Mouse (Mus musculus) hindbrain, embryonic 13.5 days (tissue): Measurements from ENCODE around the gene Prdm16. TPM values are rescaled to one million over a fixed set of nuclear protein-coding genes. Genes with fewer than 3 reads are reported as not detected.

ENCODE experiments used
- ATAC-seq: fragments of 200-750 bp; cut with Nextera tagmentation; 2 replicates; pipeline ENCODE4 v1.8.0; 2017; ENCODE audit warnings: moderate TSS enrichment; ENCODE audit not compliant: low FRiP score
- H3K27ac ChIP-seq: fragments of 300-500 bp; sonication (generic); 2 replicates; pipeline ENCODE4 v1.5.1; 2015; ENCODE audit warnings: inconsistent platforms, mild to moderate bottlenecking, moderate library complexity
- H3K27me3 ChIP-seq: fragments of 300-500 bp; sonication (generic); 2 replicates; pipeline ENCODE4 v1.6.1; 2015; ENCODE audit warnings: mild to moderate bottlenecking, inconsistent platforms
- H3K36me3 ChIP-seq: fragments of 300-500 bp; sonication (generic); 2 replicates; pipeline ENCODE4 v1.6.1; 2015; ENCODE audit warnings: mild to moderate bottlenecking, inconsistent platforms
- H3K4me1 ChIP-seq: fragments of 300-500 bp; sonication (generic); replicated peaks from 2 replicates; pipeline ENCODE4 v1.6.1; 2015; ENCODE audit warnings: inconsistent platforms
- H3K4me2 ChIP-seq: fragments of 300-500 bp; sonication (generic); 2 replicates; pipeline ENCODE4 v1.6.1; 2015; ENCODE audit warnings: inconsistent platforms, mild to moderate bottlenecking, moderate library complexity
- H3K4me3 ChIP-seq: fragments of 300-500 bp; sonication (generic); 2 replicates; pipeline ENCODE4 v1.5.1; 2015; ENCODE audit warnings: mild to moderate bottlenecking, inconsistent platforms
- H3K9ac ChIP-seq: fragments of 300-500 bp; sonication (generic); 2 replicates; pipeline ENCODE4 v1.6.1; 2015; ENCODE audit warnings: mild to moderate bottlenecking, inconsistent platforms
- H3K9me3 ChIP-seq: fragments of 300-500 bp; sonication (generic); 2 replicates; pipeline ENCODE4 v1.6.1; 2016; ENCODE audit warnings: inconsistent platforms
- WGBS: fragments of 180-500 bp; shearing (Covaris S2); methylation state at CpG from one replicate; pipeline ENCODE4 v1.1.7; 2015; 5-methylcytosine and 5-hydroxymethylcytosine counted together
- polyA plus RNA-seq: library from polyadenylated mRNA; unstranded; fragments of >200 nt; fragmentation: Nextera tagmentation; extraction: Ambion mirVana; gene quantifications from 2 replicates; pipeline ENCODE4 v1.2.1, GENCODE M21; 2015

Gene Prdm16
- polyA plus RNA-seq, 1 experiment from 2014 or later: 17.2 TPM

DNA sequence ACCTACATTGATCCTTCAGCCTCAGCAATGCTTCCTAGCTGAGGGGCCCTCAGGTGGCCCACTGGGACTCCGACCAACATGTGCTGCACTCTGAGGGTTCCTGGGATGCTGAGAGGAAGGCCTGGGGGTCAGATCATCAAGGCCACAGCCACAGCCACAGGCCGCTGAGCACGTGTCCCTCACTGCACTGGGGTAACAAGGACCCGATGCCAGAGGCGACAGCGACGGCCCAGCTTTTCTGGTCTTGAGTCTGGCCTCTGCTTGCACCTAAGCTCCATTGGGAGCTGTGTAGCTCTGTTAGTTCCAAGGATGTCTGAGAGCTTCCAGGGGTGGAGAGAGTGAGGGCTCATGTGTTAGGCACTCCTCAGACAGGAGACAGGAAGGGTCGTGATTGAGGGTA lies 265.8 kb downstream of the Prdm16 start:
- no peak overlapping the region for H3K4me3 ChIP-seq
- WGBS: 77% methylated on average over 8 of the region's 8 CpGs
- no peaks in the 10 kb centered on the region for H3K36me3 ChIP-seq
- no peak overlapping the region for H3K9ac ChIP-seq
- H3K4me2 ChIP-seq: no peak overlapping the region
- peaks cover 20% of the 10 kb centered on the region for H3K4me1 ChIP-seq
- ATAC-seq: no peak
- no peak overlapping the region for H3K27ac ChIP-seq
- H3K27me3 ChIP-seq: peaks cover 24% of the 10 kb centered on the region; the same call in 1 of the 2 replicates
- H3K9me3 ChIP-seq: no peaks in the 10 kb centered on the region

DNA sequence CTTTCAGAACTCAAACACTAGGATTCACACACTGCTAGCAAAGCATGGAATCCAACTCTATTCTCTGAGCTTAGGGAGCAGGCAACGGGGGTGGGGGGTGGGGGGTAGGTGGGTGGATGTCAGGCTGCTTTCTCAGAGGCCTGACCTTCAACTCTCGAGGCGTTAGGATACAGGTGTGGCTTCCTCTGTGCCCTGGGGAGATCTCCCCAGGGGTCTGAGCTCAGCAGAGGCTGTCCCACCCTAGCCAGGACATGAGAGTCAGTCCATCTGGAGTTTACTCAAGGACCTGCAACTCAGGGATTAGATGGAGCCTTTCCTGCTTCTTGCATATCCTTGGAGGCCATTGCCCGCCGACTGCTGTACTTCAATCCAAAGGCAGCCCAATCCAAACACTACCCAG lies 267.6 kb downstream of the Prdm16 start:
- ATAC-seq: no peak
- WGBS: 82% methylated on average over 5 of the region's 5 CpGs
- H3K4me1 ChIP-seq: peaks cover 24% of the 10 kb centered on the region

DNA sequence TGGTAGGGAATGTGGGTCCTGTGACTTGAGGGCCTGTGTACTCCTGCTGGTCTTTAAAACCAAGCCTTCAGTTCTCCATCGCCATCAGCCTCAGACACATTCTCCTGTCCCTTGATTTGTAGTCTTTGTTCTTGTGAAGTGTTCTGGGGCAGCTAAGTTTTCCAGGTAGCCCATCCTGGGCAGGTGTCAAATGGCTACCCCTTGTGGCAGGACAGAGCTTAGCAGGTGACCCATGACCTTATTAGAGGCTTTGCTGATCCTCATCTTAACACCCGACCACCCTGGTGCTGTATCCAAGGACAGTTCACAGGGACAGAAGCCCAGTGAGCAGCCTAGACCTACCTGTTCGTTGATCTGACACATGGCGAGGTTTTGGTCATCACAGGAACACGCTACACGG lies 269.8 kb downstream of the Prdm16 start:
- H3K9me3 ChIP-seq: no peaks in the 10 kb centered on the region
- H3K27me3 ChIP-seq: peaks cover 27% of the 10 kb centered on the region
- no peak for ATAC-seq
- WGBS: 89% methylated on average over 6 of the region's 6 CpGs
- H3K4me2 ChIP-seq: no peak overlapping the region
- H3K9ac ChIP-seq: no peak overlapping the region
- H3K4me1 ChIP-seq: peaks cover 19% of the 10 kb centered on the region
- H3K4me3 ChIP-seq: no peak overlapping the region
- no peaks in the 10 kb centered on the region for H3K36me3 ChIP-seq
- H3K27ac ChIP-seq: no peak overlapping the region; the same call in 1 of the 2 replicates

More for the DNA sequence above, 267.6 kb downstream of the Prdm16 start:
- H3K27ac ChIP-seq: no peak overlapping the region
- H3K36me3 ChIP-seq: no peaks in the 10 kb centered on the region
- H3K9ac ChIP-seq: no peak overlapping the region
- H3K27me3 ChIP-seq: peaks cover 24% of the 10 kb centered on the region; the same call in 1 of the 2 replicates
- H3K4me3 ChIP-seq: no peak overlapping the region
- no peaks in the 10 kb centered on the region for H3K9me3 ChIP-seq
- no peak overlapping the region for H3K4me2 ChIP-seq

DNA sequence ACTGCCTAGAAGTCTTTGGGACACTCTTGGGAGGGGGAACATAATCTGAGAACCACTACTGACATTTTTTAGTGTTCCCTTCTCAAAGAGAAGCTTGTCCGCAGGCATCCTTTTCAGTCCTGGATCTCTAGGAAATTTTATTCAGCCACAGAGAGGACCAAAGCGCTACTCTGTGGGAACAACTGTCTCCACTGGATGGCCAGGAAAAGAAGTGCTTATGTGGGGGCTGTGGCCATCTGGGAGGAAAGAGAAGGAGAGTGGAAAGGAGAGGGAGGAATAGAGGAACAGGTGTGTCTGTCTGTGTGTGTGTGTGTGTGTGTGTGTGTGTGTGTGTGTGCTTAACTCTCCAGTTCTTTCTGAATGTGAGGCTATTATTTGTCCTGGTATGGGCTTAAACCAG lies 271.9 kb downstream of the Prdm16 start:
- H3K27me3 ChIP-seq: peaks cover 20% of the 10 kb centered on the region
- peaks cover 14% of the 10 kb centered on the region for H3K4me1 ChIP-seq
- no peaks in the 10 kb centered on the region for H3K9me3 ChIP-seq
- H3K4me3 ChIP-seq: no peak overlapping the region
- no peak overlapping the region for H3K27ac ChIP-seq
- H3K9ac ChIP-seq: no peak overlapping the region
- ATAC-seq: no peak
- no peak overlapping the region for H3K4me2 ChIP-seq
- WGBS: 89% methylated on average over 2 of the region's 2 CpGs
- no peaks in the 10 kb centered on the region for H3K36me3 ChIP-seq

DNA sequence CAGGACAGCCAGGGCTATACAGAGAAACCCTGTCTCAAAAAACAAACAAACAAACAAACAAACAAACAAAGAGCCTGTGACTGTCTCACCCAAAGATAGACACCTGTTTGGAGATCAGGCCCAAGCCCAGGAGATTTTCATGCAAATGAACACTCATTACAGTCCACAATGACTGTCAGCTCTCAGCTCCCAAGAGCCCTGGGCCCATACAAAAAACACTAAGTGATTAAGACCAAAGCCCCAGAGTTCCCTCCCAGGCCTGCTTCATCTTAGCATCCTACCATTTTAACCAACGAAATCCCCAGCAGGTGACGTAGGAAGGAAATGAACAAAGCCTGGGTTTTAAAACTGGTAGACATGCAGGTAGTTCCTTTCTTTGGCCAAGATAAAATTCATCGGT lies 275.8 kb downstream of the Prdm16 start:
- no peak for ATAC-seq
- Histone ChIP-seq H3K4me2 (no peak overlapping the region), H3K4me3 (no peak overlapping the region), H3K9ac (no peak overlapping the region), H3K27me3 (peaks cover 24% of the 10 kb centered on the region), H3K4me1 (peaks cover 15% of the 10 kb centered on the region; the same call in 1 of the 2 replicates), H3K9me3 (no peaks in the 10 kb centered on the region), H3K36me3 (no peaks in the 10 kb centered on the region), H3K27ac (no peak overlapping the region)
- 76% methylated on average over 3 of the region's 3 CpGs for WGBS

DNA sequence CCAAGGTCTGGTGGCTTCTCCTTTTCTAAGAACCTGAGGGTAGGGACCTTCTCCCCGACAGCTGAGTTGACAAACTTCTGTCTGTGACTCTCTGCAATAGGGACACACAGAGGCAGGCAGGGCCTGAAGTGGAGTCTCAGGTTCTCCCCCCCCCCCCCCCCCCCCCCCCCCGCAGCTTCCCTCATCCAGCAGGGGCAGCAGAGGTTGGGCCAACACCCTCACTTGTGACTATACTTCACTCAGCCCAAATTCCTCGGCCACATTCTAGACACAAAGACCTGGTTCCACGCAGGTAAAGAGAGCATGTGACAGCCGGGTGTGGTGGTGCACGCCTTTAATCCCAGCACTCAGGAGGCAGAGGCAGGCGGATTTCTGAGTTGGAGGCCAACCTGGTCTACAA lies 276.2 kb downstream of the Prdm16 start:
- Histone ChIP-seq H3K9ac (no peak overlapping the region), H3K27me3 (peaks cover 24% of the 10 kb centered on the region), H3K27ac (no peak overlapping the region), H3K4me1 (peaks cover 11% of the 10 kb centered on the region; the same call in 1 of the 2 replicates), H3K4me2 (no peak overlapping the region), H3K4me3 (no peak overlapping the region), H3K36me3 (no peaks in the 10 kb centered on the region), H3K9me3 (no peaks in the 10 kb centered on the region)
- ATAC-seq: no peak
- 84% methylated on average over 6 of the region's 7 CpGs for WGBS

DNA sequence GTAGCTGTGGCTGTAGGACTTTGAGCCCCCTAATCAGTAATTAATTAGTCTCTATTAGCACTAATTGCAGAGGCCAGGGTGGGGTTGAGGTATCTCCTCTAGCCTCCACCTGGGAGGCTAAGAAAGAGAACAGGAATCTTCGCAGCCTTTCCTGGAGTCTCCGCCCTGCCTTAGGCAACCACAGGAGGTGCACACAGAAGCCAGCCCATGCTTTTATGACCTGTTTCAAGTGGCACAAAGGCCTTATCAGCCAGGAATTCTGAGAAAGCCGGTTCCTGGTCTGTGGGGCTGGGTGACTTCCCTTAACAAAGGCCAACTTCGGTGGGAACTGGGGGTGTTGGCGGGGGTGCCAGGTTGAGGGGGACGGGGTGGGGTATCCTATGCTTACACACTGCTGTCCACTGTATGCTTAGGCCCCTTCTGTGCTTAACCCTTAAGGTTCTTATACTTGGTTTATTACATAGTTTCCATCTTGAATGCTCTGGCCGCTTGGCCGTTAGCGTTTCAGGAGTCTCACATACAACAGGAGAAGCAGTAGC lies 276.8 kb downstream of the Prdm16 start:
- peaks cover 11% of the 10 kb centered on the region; the same call in 1 of the 2 replicates for H3K4me1 ChIP-seq
- no peak for ATAC-seq
- peaks cover 24% of the 10 kb centered on the region for H3K27me3 ChIP-seq
- H3K36me3 ChIP-seq: no peaks in the 10 kb centered on the region
- no peak overlapping the region for H3K4me3 ChIP-seq
- no peak overlapping the region for H3K27ac ChIP-seq
- H3K4me2 ChIP-seq: no peak overlapping the region
- no peaks in the 10 kb centered on the region for H3K9me3 ChIP-seq
- 81% methylated on average over 9 of the region's 9 CpGs for WGBS
- no peak overlapping the region for H3K9ac ChIP-seq

DNA sequence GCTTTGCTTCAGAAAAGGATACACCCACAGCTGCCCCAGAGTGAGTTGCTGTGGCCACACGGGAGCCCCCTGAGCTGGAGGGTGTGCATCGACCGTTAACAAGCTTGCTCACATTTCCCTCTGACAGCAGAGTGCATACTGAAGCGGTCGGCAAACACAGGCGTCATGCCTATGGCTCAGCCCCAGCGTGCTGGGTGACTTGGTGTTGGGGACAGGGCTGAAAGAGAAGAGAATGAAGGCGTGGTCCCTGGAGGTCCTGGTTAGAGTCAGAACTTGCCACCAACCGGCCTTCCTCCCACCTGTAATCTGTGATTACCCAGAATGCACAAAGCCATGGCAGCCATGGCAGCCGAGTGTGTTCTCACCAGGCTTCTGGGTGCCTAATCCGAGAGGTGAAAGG lies 277.9 kb downstream of the Prdm16 start:
- 67% methylated on average over 11 of the region's 11 CpGs for WGBS
- Histone ChIP-seq H3K9me3 (no peaks in the 10 kb centered on the region), H3K9ac (no peak overlapping the region), H3K4me3 (no peak overlapping the region), H3K36me3 (no peaks in the 10 kb centered on the region), H3K27me3 (peaks cover 24% of the 10 kb centered on the region), H3K4me1 (peaks cover 11% of the 10 kb centered on the region; the same call in 1 of the 2 replicates), H3K4me2 (no peak overlapping the region), H3K27ac (no peak overlapping the region)
- ATAC-seq: no peak

DNA sequence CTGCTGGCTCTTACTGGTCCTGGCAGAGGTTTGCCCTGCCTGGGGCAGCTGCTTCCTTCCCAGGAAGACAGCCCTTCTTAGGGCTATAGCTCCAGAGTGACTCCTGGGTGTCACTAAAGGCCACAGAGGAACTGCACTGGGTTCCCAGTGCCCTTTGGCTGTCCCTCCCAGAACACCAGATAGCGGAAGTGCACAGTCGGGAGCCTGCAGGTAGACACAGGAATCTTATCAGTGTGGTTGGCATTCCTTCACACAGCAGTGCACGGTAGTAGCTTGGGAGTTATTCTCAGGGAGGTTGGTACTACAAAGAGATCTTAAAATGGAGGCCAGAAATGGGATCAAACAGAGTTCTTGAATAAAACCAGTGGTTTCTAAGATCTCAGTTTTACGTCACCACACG lies 278.3 kb downstream of the Prdm16 start:
- no peak overlapping the region for H3K4me3 ChIP-seq
- peaks cover 11% of the 10 kb centered on the region; the same call in 1 of the 2 replicates for H3K4me1 ChIP-seq
- H3K27me3 ChIP-seq: peaks cover 25% of the 10 kb centered on the region; the same call in 1 of the 2 replicates
- H3K9me3 ChIP-seq: no peaks in the 10 kb centered on the region
- no peaks in the 10 kb centered on the region for H3K36me3 ChIP-seq
- ATAC-seq: no peak
- no peak overlapping the region for H3K27ac ChIP-seq
- H3K4me2 ChIP-seq: no peak overlapping the region
- no peak overlapping the region for H3K9ac ChIP-seq
- WGBS: 86% methylated on average over 5 of the region's 5 CpGs

DNA sequence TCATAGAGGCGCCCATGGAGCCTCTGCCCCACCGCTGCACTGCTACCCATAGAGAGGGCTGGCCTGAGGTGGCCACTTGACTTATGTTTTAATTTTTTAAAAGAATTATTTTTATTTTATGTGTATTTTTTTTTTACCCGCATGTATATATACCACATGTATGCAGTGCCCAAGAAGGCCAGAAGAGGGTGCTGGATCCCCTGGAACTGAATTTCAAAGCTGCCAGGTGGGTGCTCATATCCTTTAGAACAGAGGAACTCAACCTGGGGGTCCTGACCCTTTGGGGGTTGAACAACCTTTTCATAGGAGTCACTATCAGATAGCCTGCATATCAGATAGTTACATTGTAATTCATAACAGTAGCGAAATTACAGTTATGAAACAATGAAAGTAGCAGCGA lies 281.3 kb downstream of the Prdm16 start:
- H3K9ac ChIP-seq: no peak overlapping the region
- peaks cover 27% of the 10 kb centered on the region for H3K27me3 ChIP-seq
- 98% methylated on average over 5 of the region's 5 CpGs for WGBS
- H3K9me3 ChIP-seq: no peaks in the 10 kb centered on the region
- peaks cover 9% of the 10 kb centered on the region; the same call in 1 of the 2 replicates for H3K4me1 ChIP-seq
- no peak overlapping the region for H3K4me2 ChIP-seq
- no peak overlapping the region for H3K27ac ChIP-seq
- no peak for ATAC-seq
- H3K4me3 ChIP-seq: no peak overlapping the region
- no peaks in the 10 kb centered on the region for H3K36me3 ChIP-seq

DNA sequence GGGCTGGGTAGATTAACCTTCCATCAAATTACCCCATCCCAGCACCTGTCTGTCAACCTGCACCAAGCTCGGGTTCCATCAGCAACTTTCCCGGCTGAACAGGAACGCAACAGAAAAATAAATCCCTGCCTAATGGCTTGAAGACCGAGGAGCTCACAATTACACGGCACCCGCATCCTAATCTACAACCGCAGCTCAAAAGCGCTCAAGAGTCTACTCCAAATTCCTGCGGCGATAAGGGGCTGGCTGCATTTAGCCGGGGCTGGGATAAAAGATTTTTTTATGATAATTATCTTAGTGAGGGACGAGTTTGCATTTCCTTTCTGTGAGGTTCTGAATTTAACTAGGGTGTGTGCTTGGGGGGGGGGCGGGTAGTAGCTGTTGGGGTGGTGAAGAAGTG lies 284.4 kb downstream of the Prdm16 start:
- Histone ChIP-seq H3K4me1 (peaks cover 15% of the 10 kb centered on the region), H3K27ac (no peak overlapping the region), H3K27me3 (peaks cover 18% of the 10 kb centered on the region), H3K9me3 (no peaks in the 10 kb centered on the region), H3K4me2 (no peak overlapping the region), H3K9ac (no peak overlapping the region), H3K4me3 (no peak overlapping the region), H3K36me3 (no peaks in the 10 kb centered on the region)
- 69% methylated on average over 13 of the region's 13 CpGs for WGBS
- no peak for ATAC-seq

DNA sequence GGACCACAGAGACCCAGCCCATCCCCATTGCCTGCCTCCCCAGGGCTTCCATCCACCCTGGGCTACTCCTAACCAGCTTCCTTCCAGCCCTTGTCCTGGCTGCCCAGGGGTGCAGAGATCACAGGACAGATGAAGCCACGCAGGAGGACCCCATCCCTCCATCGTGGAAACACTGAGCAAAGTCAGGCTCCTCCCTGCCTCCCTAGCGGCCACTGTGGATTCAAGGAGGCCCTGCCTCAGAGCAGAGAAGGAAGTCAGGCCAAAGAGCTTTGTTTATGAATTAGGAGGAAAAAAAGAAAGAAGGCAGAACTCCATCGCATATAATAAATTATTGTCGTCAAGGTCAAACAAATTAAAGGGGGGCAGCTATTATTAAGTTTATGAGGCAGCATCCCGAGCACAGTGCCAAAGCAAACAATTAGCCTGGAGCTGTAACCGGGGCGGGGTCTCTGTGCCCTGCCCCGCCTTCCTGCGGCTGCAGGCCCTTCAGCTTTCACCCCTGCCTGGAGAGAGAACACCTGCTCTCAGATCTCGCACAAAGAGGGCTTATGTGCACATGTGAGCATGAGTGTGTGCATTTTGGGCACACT lies 288.4 kb downstream of the Prdm16 start:
- Histone ChIP-seq H3K9ac (no peak overlapping the region), H3K27ac (no peak overlapping the region), H3K4me3 (no peak overlapping the region), H3K4me2 (no peak overlapping the region), H3K4me1 (peaks cover 29% of the 10 kb centered on the region), H3K36me3 (no peaks in the 10 kb centered on the region), H3K27me3 (peaks cover 23% of the 10 kb centered on the region), H3K9me3 (no peaks in the 10 kb centered on the region)
- ATAC-seq: no peak
- WGBS: 39% methylated on average over 11 of the region's 11 CpGs
